Mouse (Mus musculus) CH12.LX (cell line): ENCODE measurements around the gene Zfp729b. TPM values are rescaled to one million over a fixed set of nuclear protein-coding genes. Genes with fewer than 3 reads are reported as not detected.

Experiments
- DNase-seq: peaks from one replicate; pipeline ENCODE4 v3.0.0-alpha.2; 2013; ENCODE audit errors: extremely low read depth
- H3K27ac ChIP-seq: 2 replicates; pipeline ENCODE4 v1.5.1; 2012; ENCODE audit warnings: low read depth, mild to moderate bottlenecking, control low read depth, moderate library complexity; ENCODE audit not compliant: insufficient read depth
- H3K27me3 ChIP-seq: replicated peaks from 2 replicates; pipeline ENCODE3; 2012; ENCODE audit warnings: inconsistent platforms
- H3K36me3 ChIP-seq, 2 experiments: replicated peaks in 1 of 2; 2 replicates each; pipeline versions ENCODE3 to v1.6.1; 2012; ENCODE audit warnings: inconsistent platforms in 1 of 2, low read length in 1 of 2, mild to moderate bottlenecking in 1 of 2, mixed read lengths in 1 of 2, moderate library complexity in 1 of 2; ENCODE audit not compliant: control insufficient read depth in 1 of 2, insufficient read depth in 1 of 2
- H3K4me1 ChIP-seq, 2 experiments: 2 replicates each; pipeline ENCODE4 v1.6.1; 2012; ENCODE audit warnings: inconsistent platforms in 1 of 2, moderate library complexity in 1 of 2; ENCODE audit not compliant: insufficient read depth in 2 of 2, control insufficient read depth in 1 of 2
- H3K4me2 ChIP-seq: 2 replicates; pipeline ENCODE4 v1.6.1; 2012; ENCODE audit warnings: low read depth, mild to moderate bottlenecking, control low read depth; ENCODE audit not compliant: poor library complexity, insufficient read depth, severe bottlenecking
- H3K4me3 ChIP-seq, 3 experiments: fragments of 150-350 bp in 1 of 3; sonication (generic) in 1 of 3; replicated peaks in 1 of 3; 2 replicates each; pipeline versions ENCODE3 to v1.5.1; 2011 to 2012; ENCODE audit warnings: low read depth in 2 of 3, low read length in 2 of 3, mild to moderate bottlenecking in 2 of 3, moderate library complexity in 2 of 3, control low read depth in 1 of 3, improper control_type of control experiment in 1 of 3, inconsistent platforms in 1 of 3, mixed read lengths in 1 of 3; ENCODE audit not compliant: poor library complexity in 1 of 3
- H3K79me2 ChIP-seq: replicated peaks from 2 replicates; pipeline ENCODE4 v1.6.1; 2012; ENCODE audit warnings: mild to moderate bottlenecking, moderate library complexity; ENCODE audit not compliant: control insufficient read depth, poor library complexity, insufficient read depth, severe bottlenecking; ENCODE audit errors: extremely low read depth
- H3K9ac ChIP-seq: 2 replicates; pipeline ENCODE4 v1.6.1; 2012; ENCODE audit warnings: low read depth, mild to moderate bottlenecking, control low read depth, moderate library complexity; ENCODE audit not compliant: insufficient read depth
- H3K9me3 ChIP-seq: replicated peaks from 2 replicates; pipeline ENCODE3; 2012; ENCODE audit warnings: low read length, inconsistent platforms, mixed read lengths
- BHLHE40 ChIP-seq: IDR thresholded peaks from 2 replicates; pipeline ENCODE4 v1.6.1; 2011; ENCODE audit warnings: mild to moderate bottlenecking, low read depth, low read length, improper control_type of control experiment
- CHD1 ChIP-seq: IDR thresholded peaks from 2 replicates; pipeline ENCODE4 v1.6.1; 2012; ENCODE audit warnings: low read depth, low read length, improper control_type of control experiment, inconsistent platforms
- CHD2 ChIP-seq: IDR thresholded peaks from 2 replicates; pipeline ENCODE4 v1.6.1; 2011; ENCODE audit warnings: low read length, improper control_type of control experiment
- CTCF ChIP-seq, 2 experiments: IDR thresholded peaks in 1 of 2; conservative IDR thresholded peaks in 1 of 2; 2 replicates each; pipeline ENCODE4 v1.5.1; 2011 to 2012; ENCODE audit warnings: low read depth in 2 of 2, low read length in 2 of 2, improper control_type of control experiment in 1 of 2, inconsistent platforms in 1 of 2, mild to moderate bottlenecking in 1 of 2, moderate library complexity in 1 of 2
- E2F4 ChIP-seq: IDR thresholded peaks from 2 replicates; pipeline ENCODE4 v1.6.1; 2011; ENCODE audit warnings: low read depth, low read length, improper control_type of control experiment; ENCODE audit not compliant: insufficient replicate concordance
- ELF1 ChIP-seq: IDR thresholded peaks from 2 replicates; pipeline ENCODE4 v1.6.1; 2014; ENCODE audit warnings: low read depth, mild to moderate bottlenecking, inconsistent platforms, low read length, improper control_type of control experiment
- EP300 ChIP-seq: IDR thresholded peaks from 2 replicates; pipeline ENCODE4 v1.6.1; 2011; ENCODE audit warnings: low read length, improper control_type of control experiment
- ETS1 ChIP-seq: conservative IDR thresholded peaks from 2 replicates; pipeline ENCODE4 v1.6.1; 2012; ENCODE audit warnings: low read depth, mild to moderate bottlenecking, inconsistent platforms, low read length, improper control_type of control experiment, moderate library complexity
- GABPA ChIP-seq: IDR thresholded peaks from 2 replicates; pipeline ENCODE4 v1.6.1; 2012; ENCODE audit warnings: low read depth, low read length, improper control_type of control experiment, inconsistent platforms; ENCODE audit not compliant: insufficient replicate concordance
- HCFC1 ChIP-seq: IDR thresholded peaks from 2 replicates; pipeline ENCODE4 v1.6.1; 2012; ENCODE audit warnings: low read depth, mild to moderate bottlenecking, inconsistent platforms, low read length, improper control_type of control experiment
- IRF4 ChIP-seq: IDR thresholded peaks from 2 replicates; pipeline ENCODE4 v1.6.1; 2014; ENCODE audit warnings: low read depth, mild to moderate bottlenecking, inconsistent platforms, low read length, improper control_type of control experiment
- JUN ChIP-seq: IDR thresholded peaks from 2 replicates; pipeline ENCODE4 v1.6.1; 2011; ENCODE audit warnings: low read depth, mild to moderate bottlenecking, low read length, improper control_type of control experiment, moderate library complexity; ENCODE audit not compliant: insufficient read depth
- JUND ChIP-seq: conservative IDR thresholded peaks from 2 replicates; pipeline ENCODE4 v1.6.1; 2011; ENCODE audit warnings: low read depth, low read length, improper control_type of control experiment
- KAT2A ChIP-seq: IDR thresholded peaks from 2 replicates; pipeline ENCODE4 v1.6.1; 2012; ENCODE audit warnings: low read length, improper control_type of control experiment, inconsistent platforms; ENCODE audit not compliant: insufficient replicate concordance
- MAFK ChIP-seq: IDR thresholded peaks from 2 replicates; pipeline ENCODE4 v1.6.1; 2011; ENCODE audit warnings: low read length, improper control_type of control experiment; ENCODE audit not compliant: insufficient replicate concordance
- MAX ChIP-seq: IDR thresholded peaks from 2 replicates; pipeline ENCODE4 v1.6.1; 2011; ENCODE audit warnings: low read length, improper control_type of control experiment
- MAZ ChIP-seq: IDR thresholded peaks from 2 replicates; pipeline ENCODE4 v1.6.1; 2012; ENCODE audit warnings: low read depth, mild to moderate bottlenecking, inconsistent platforms, low read length, improper control_type of control experiment, moderate library complexity
- MEF2A ChIP-seq: IDR thresholded peaks from 2 replicates; pipeline ENCODE4 v1.6.1; 2014; ENCODE audit warnings: low read depth, mild to moderate bottlenecking, inconsistent platforms, low read length, improper control_type of control experiment, borderline replicate concordance
- MXI1 ChIP-seq: IDR thresholded peaks from 2 replicates; pipeline ENCODE4 v1.6.1; 2011; ENCODE audit warnings: mild to moderate bottlenecking, low read depth, low read length, improper control_type of control experiment
- MYC ChIP-seq: IDR thresholded peaks from 2 replicates; pipeline ENCODE4 v1.6.1; 2011; ENCODE audit warnings: low read depth, mild to moderate bottlenecking, improper control_type of control experiment, low read length
- NELFE ChIP-seq: IDR thresholded peaks from 2 replicates; pipeline ENCODE4 v1.6.1; 2011; ENCODE audit warnings: low read depth, low read length, improper control_type of control experiment
- NRF1 ChIP-seq: IDR thresholded peaks from 2 replicates; pipeline ENCODE4 v1.6.1; 2014; ENCODE audit warnings: low read depth, mild to moderate bottlenecking, inconsistent platforms, low read length, improper control_type of control experiment, moderate library complexity
- PAX5 ChIP-seq: IDR thresholded peaks from 2 replicates; pipeline ENCODE4 v1.6.1; 2012; ENCODE audit warnings: low read length, inconsistent platforms, mixed read lengths
- POLR2A ChIP-seq: IDR thresholded peaks from 2 replicates; pipeline ENCODE4 v1.6.1; 2011; ENCODE audit warnings: low read depth, mild to moderate bottlenecking, improper control_type of control experiment, low read length
- POLR2AphosphoS2 ChIP-seq: IDR thresholded peaks from 2 replicates; pipeline ENCODE4 v1.6.1; 2011; ENCODE audit warnings: low read depth, low read length, improper control_type of control experiment
- RAD21 ChIP-seq: IDR thresholded peaks from 2 replicates; pipeline ENCODE4 v1.6.1; 2011; ENCODE audit warnings: low read depth, mild to moderate bottlenecking, low read length, improper control_type of control experiment, moderate library complexity
- RCOR1 ChIP-seq: conservative IDR thresholded peaks from 2 replicates; pipeline ENCODE4 v1.6.1; 2012; ENCODE audit warnings: low read depth, mild to moderate bottlenecking, inconsistent platforms, low read length, improper control_type of control experiment
- SIN3A ChIP-seq: IDR thresholded peaks from 2 replicates; pipeline ENCODE4 v1.6.1; 2012; ENCODE audit warnings: low read length, improper control_type of control experiment, inconsistent platforms
- SMC3 ChIP-seq: IDR thresholded peaks from 2 replicates; pipeline ENCODE4 v1.6.1; 2011; ENCODE audit warnings: low read depth, low read length, improper control_type of control experiment
- TBP ChIP-seq: conservative IDR thresholded peaks from 2 replicates; pipeline ENCODE4 v1.6.1; 2011; ENCODE audit warnings: low read depth, low read length, improper control_type of control experiment
- TCF12 ChIP-seq: IDR thresholded peaks from 2 replicates; pipeline ENCODE4 v1.6.1; 2014; ENCODE audit warnings: low read depth, mild to moderate bottlenecking, inconsistent platforms, low read length, improper control_type of control experiment
- UBTF ChIP-seq: IDR thresholded peaks from 2 replicates; pipeline ENCODE4 v1.6.1; 2012; ENCODE audit warnings: low read depth, mild to moderate bottlenecking, inconsistent platforms, low read length, improper control_type of control experiment, moderate library complexity
- USF1 ChIP-seq: IDR thresholded peaks from 2 replicates; pipeline ENCODE4 v1.6.1; 2014; ENCODE audit warnings: low read depth, mild to moderate bottlenecking, inconsistent platforms, low read length, improper control_type of control experiment
- USF2 ChIP-seq: conservative IDR thresholded peaks from 2 replicates; pipeline ENCODE4 v1.6.1; 2011; ENCODE audit warnings: low read depth, low read length, improper control_type of control experiment
- ZC3H11A ChIP-seq: IDR thresholded peaks from 2 replicates; pipeline ENCODE4 v1.6.1; 2012; ENCODE audit warnings: low read depth, mild to moderate bottlenecking, inconsistent platforms, low read length, improper control_type of control experiment
- ZKSCAN1 ChIP-seq: IDR thresholded peaks from 2 replicates; pipeline ENCODE4 v1.6.1; 2012; ENCODE audit warnings: low read depth, inconsistent platforms, low read length, improper control_type of control experiment, borderline replicate concordance
- ZMIZ1 ChIP-seq: IDR thresholded peaks from 2 replicates; pipeline ENCODE4 v1.6.1; 2012; ENCODE audit warnings: low read depth, mild to moderate bottlenecking, inconsistent platforms, low read length, improper control_type of control experiment
- ZNF384 ChIP-seq: IDR thresholded peaks from 2 replicates; pipeline ENCODE4 v1.6.1; 2012; ENCODE audit warnings: low read depth, low read length, improper control_type of control experiment, inconsistent platforms
- dilution Hi-C: fragments of 300-500 bp; cut with MboI; formaldehyde crosslinking; loops from 2 replicates; pipeline ENCODE4 v1.14.3; 2020; ENCODE audit warnings: low sequenced_read_pairs; ENCODE audit not compliant: extremely low pct_unique_long_range_greater_than_20kb, extremely low pct_ligation_motif_present
- in situ Hi-C: fragments of 300-500 bp; cut with MboI; formaldehyde crosslinking; loops from 3 replicates; pipeline ENCODE4 v1.14.3; 2019; ENCODE audit warnings: low sequenced_read_pairs, low pct_ligation_motif_present, low pct_unique_long_range_greater_than_20kb, mixed read lengths
- polyA plus RNA-seq: library from polyadenylated mRNA; unstranded; fragments of >175 nt; gene quantifications from 2 replicates; pipeline ENCODE4 v1.2.1, GENCODE M21; 2012; ENCODE audit warnings: low read depth; ENCODE audit not compliant: insufficient read length
- total RNA-seq, 2 experiments: library from RNA; depleted of rRNA; stranded (reverse); fragments of 300-350 nt in 1 of 2; fragments of >200 nt in 1 of 2; gene quantifications; 2 replicates each; pipeline ENCODE4 v1.2.3; 2012 to 2014

The Zfp729b gene
- total and polyA plus RNA-seq, 3 experiments: 4.8 to 13.4 (median 6.5) TPM

DNA sequence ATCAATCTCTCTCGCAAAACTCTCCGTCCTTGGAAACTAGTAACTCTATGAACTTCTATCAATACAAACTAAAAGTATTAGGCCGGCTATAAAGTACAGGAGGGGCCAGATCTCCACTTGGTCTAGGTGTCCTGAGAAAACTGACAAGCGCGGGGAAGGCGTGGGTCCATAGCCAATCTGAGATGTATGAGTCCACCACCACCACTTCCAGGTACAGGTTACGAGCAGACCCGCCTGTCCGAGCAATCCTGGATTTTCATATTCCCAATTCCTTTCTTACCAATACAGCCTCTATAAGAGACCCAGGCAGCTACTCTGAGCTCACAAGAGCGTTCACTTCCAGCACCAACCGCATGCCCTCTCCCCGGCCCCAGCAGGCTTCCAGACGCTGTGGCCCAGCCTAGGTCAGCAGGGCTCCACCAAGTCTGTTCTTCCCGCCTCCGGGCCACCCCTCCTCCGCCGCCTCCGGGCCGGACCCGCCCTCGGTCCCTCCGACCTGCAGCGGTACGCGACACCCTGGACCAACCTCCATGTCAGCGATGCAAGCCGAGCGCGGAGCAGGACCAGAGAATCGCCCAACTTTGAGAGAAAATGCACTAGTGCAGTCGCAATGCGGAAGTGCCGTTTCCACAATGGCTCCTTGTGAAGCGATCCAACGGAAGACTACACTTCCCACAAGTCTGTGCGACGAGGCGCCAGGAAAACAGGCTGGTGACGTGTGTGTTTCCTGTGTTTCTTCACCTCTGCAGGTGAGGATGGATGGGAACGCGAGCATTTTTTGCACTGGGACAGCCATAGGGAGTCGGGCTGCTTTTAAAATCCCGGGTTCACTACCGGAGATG, 56.8 kb downstream of the Zfp729b start:
- peak overlapping the region; percentile 66 for H3K9ac ChIP-seq
- TF ChIP-seq UBTF (0 out of 2 replicates have a peak, but pooled peaks have one; percentile 58), JUND (no peak), USF1 (no peak), IRF4 (0 out of 2 replicates have a peak, but pooled peaks have one; percentile 16), TBP (peak; percentile 69), RAD21 (no peak), USF2 (no peak), JUN (no peak), MEF2A (0 out of 2 replicates have a peak, but pooled peaks have one; percentile 40), NELFE (peak; percentile 74), RCOR1 (no peak), POLR2AphosphoS2 (peak; percentile 60; the same call in 1 of the 2 replicates), HCFC1 (peak; percentile 97), ZKSCAN1 (no peak), MXI1 (peak; percentile 54; the same call in 1 of the 2 replicates), ELF1 (peak; percentile 99), NRF1 (peak; percentile 42; the same call in 1 of the 2 replicates), CHD1 (no peak), CHD2 (no peak; the same call in 1 of the 2 replicates), ETS1 (no peak), KAT2A (peak; percentile 96), MYC (peak; percentile 32; the same call in 1 of the 2 replicates), EP300 (no peak), MAZ (no peak), TCF12 (peak; percentile 80; the same call in 1 of the 2 replicates), MAFK (no peak; the same call in 1 of the 2 replicates), ZMIZ1 (no peak; the same call in 1 of the 2 replicates), POLR2A (peak; percentile 79), SIN3A (peak; percentile 87), E2F4 (peak; percentile 84; the same call in 1 of the 2 replicates), PAX5 (no peak), ZC3H11A (no peak), CTCF (conservative IDR thresholded peaks at IDR 0.05 in 1 of 2, IDR thresholded peaks at IDR 0.05 in 1 of 2; ENCODE audit: low read depth in 2 of 2, low read length in 2 of 2) (no peak), MAX (no peak), GABPA (peak; percentile 60; the same call in 1 of the 2 replicates), BHLHE40 (peak; percentile 28; the same call in 1 of the 2 replicates), SMC3 (no peak), ZNF384 (no peak)
- TF ChIP-seq, all 38 proteins: peak for 18
- Histone ChIP-seq H3K4me2 (peak overlapping the region; percentile 85), H3K4me1 (peaks cover 2 to 38% of the 10 kb centered on the region in 2 experiments; a peak in 3 of 4 replicates), H3K9me3 (no peaks in the 10 kb centered on the region), H3K79me2 (peaks cover 41% of the 10 kb centered on the region), H3K4me3 (peak overlapping the region; percentile 71 to 86 (median 85)), H3K27ac (peak overlapping the region; percentile 68), H3K27me3 (no peaks in the 10 kb centered on the region), H3K36me3 (no peaks in the 10 kb centered on the region)
- dilution Hi-C loops: no loop called here
- peak; percentile 93 for DNase-seq
- in situ Hi-C loops: no loop called here
